Mouse (Mus musculus) natural killer cell, adult 2 months (primary cell): ENCODE measurements around the gene Med13l.

Experiments used
- DNase-seq, 2 experiments: peaks; one replicate each; pipeline ENCODE4 v3.0.0; 2022; ENCODE audit warnings: low spot score in 2 of 2

Gene Med13l

GRCm38 (mm10) chr5:118727336-118727735 lies 166.9 kb downstream of the Med13l start:
- DNase-seq = no peak

DNA sequence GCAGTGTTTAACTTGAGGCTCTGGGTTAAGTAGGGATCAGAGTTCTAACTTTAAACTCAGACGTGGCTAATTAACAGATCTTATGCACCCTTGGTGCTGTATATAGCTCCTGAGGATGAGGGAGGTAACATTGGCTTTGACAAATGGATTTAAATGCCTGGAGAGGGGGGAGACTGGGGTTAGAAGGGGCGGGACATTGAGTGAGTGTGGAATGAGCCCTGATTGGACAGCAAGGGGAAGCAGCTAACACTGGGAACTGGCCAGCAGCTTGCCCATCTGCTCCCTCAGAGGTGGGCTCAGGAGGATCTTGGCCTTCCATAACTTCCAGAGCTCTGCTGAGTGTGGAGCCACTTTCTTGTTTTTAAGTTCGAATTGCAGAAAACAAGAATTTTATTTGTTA lies 171.7 kb downstream of the Med13l start:
- DNase-seq = no peak

GRCm38 (mm10) chr5:118732651-118733050 lies 172.2 kb downstream of the Med13l start:
- DNase-seq = no peak

DNA sequence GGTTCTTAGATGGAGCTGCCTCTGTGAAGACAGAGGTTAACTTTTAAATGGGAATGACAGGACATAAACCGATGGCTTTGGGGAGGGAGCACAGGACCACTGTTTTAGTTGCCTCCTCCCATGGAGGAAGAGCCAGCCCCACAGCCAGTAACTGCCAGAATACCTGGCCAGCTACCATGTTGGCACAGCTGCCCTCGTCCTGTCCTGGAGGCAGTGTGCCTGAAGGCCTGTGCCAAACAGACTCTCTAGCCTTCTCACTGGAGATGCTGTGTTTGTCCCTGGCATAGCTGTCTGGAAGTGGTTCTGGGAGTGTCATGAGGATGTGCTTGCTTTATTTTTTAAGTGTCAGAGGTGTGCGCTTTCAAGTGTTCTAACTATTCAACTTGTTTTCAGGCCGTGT lies 173.1 kb downstream of the Med13l start:
- no peak for DNase-seq

DNA sequence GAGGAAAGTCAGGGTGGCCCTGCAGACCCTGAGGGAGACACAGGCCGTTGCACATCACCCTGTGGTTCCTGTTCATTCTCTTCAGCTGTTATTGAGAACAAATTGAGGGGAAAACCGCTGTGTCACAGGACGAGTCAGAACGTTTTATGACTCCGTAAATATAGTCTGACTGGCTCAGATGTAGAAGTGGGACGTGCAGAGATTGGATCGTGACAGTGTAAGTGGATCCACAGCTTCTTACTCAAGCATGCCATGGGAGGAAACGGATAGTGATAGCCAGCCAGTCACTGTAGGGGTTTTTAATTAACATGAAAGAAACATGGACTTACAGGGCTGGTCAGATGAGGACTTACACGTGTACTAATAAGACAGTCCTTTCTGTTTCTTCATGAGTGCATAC lies 174.0 kb downstream of the Med13l start:
- DNase-seq = no peak

DNA sequence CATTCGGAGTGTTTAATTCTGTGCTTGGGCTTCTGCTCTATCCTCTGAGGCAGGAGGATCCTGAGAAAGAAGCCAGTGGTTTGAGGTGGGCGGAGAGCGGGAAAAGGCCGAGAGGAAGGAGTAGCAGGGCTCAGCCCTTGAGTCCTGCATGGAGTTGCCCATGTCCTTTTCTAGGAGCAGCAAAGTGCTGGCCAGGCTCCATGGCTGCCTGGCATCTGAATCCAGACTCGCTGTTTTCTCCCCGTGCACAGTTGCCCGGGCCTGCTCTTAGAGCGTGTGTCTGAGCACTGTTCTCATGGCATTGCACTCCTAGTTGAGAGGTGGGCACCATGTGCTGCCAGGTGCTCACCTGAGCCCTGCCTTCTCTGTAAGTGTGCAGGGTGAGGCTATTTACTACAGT lies 175.3 kb downstream of the Med13l start:
- DNase-seq = no peak

- DNase-seq = peak; percentile 21 to 54
Measured at GRCm38 (mm10) chr5:118737548-118737947, 177.1 kb downstream of the Med13l start.

- DNase-seq = no peak
Measured at GRCm38 (mm10) chr5:118743067-118743466, 182.6 kb downstream of the Med13l start.

DNA sequence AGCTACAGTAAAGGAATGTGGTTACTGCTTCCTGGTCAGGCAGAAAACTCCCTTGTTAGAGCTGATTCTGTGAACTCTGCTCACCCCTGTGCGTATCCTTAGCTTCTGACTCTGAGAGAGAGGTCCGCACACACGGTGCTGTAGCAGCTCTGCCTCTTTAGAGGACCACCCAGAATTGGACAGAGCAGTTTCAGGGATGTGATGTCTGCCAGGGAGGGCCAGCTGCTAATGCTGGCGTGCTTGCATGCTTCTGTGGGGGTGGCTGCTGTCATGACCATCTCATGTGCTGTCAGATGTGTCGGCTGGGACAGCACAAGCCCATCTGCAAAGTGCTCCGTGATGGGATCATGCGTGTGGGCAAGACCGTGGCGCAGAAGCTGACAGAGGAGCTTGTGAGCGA lies 186.5 kb downstream of the Med13l start:
- no peak for DNase-seq

DNA sequence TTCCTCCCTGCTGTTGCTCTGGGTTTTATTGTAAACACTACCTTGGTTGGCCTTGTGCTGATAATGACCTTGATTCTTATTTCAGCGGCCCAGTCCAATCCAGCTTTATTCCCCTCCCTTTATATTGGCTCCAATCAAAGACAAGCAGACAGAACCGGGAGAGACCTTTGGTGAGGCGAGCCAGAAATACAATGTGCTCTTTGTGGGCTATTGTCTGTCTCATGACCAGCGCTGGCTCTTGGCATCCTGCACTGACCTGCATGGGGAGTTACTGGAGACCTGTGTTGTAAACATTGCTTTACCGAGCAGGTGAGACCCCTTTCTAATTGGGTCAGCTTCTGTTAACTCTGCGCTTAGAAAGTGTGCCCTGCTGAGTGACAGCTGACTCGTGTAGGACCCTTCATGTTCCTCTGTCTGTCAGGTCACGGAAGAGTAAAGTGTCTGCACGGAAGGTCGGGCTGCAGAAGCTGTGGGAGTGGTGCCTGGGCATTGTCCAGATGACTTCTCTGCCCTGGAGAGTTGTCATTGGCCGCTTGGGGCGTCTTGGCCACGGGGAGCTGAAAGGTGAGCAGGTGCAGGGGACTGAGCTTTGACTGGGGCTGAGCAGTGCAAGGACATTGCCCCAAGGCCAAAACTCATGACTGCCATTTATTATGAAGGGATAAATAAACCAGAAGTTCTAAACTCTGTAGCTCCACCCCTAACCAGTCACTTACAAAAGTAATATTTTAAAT lies 191.1 kb downstream of the Med13l start:
- DNase-seq = no peak

- no peak for DNase-seq
Measured at GRCm38 (mm10) chr5:118752868-118753267, 192.4 kb downstream of the Med13l start.

GRCm38 (mm10) chr5:118753471-118754044 lies 193.1 kb downstream of the Med13l start:
- DNase-seq = peak in 1 of 2 experiments; percentile 28

DNA sequence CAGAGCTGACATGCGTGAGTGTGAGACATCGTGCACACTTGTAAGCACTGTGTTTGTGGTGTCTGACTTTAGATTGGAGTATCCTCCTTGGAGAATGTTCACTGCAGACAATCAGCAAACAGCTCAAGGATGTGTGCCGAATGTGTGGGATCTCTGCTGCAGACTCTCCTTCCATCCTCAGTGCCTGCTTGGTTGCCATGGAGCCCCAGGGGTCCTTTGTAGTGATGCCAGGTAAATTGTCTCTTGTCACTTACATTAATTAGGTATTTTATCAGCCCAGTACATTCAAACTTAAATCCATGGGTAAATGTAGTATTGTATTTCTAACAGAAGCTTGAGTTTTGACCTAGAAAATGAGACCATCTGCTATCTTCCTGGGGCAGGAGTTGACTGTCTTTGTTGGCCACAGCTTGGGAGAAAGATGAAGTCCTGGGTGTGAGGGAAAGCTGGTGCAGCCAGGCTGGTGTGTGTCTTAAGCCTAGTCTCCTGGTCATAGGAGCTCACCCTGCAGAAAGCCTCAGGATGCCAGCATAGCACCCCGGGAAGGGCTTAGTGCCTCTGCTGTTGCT lies 193.8 kb downstream of the Med13l start:
- DNase-seq = no peak

DNA sequence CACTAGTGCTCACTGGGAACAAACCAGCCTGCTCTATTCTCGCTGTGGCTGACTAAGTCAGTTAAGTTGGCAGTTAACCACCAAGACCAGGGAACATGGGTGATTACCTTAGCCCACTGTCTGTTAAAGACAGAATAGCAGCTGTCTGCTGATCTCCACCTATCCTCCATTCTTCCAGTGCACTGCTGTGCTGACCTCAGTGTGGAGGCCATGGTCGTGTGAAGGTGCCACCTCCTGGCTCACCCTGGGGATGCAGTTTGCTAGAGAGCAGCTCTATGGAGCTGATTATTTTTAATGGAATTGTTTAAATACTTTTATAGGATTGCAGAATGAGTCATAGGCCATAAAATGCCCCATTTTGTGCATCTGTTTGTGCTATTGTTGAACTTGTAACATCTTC lies 195.6 kb downstream of the Med13l start:
- DNase-seq = no peak

DNA sequence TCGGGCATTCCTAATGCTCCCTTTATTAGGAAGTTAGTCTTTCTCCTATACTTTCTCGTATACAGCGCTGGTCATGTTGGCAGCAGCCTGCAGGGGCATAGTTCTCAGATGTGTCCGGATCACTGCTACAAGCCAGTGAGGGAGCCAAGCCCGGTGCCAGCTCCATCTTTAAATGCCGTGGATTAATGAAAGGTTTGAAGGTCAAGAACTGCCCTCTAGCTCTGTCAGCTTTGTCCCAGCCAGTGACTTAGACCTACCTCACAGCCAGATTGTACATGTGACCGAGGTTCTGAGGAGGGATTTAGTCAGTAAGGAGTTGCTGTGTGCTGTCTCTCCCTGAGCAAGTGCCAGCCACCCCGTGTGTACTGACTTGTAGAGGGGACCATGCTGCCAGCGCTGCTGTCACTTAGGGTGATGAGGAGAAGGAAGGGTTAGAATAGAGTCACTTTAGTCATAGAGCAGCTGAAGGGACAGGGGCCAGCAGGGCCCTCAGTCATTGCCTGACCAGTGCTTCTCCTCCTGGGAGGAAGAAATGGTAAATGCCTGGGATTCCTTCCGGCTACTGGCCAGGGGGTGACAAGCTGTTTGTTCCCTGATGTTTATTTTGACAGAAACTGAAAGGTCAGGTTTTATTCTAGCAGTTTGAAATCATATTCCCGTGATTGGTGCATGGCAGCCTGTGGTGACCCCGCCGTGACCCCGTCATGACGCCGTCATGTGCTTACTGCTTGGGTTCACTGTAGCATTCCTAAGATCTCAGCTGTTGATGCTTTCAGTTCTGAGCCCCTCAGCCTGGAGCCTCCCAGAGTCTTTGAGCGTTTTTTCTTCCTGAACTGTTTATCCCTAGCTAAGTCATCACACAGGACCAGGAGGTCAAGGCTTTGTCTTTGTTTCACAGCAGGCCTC lies 197.2 kb downstream of the Med13l start:
- no peak for DNase-seq

DNA sequence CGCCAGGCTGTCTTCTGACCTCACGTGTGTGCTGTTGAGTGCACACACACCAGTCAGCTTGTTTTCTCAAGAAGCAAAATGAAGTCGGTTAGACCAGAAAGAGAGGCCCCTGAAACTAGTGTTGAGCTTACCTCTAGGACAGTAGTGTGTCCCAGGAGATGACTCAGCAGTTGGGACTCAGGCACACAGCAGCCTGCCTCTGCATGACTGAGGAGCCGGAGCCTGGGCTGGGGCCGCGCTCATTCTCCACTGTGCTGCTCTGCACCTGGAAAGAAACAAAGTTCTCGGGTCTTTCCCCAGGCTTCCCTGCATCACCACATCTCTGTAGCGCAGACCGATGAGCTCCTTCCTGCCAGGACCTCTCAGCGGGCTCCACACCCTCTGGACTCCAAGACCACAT lies 200.5 kb downstream of the Med13l start:
- DNase-seq = no peak

DNA sequence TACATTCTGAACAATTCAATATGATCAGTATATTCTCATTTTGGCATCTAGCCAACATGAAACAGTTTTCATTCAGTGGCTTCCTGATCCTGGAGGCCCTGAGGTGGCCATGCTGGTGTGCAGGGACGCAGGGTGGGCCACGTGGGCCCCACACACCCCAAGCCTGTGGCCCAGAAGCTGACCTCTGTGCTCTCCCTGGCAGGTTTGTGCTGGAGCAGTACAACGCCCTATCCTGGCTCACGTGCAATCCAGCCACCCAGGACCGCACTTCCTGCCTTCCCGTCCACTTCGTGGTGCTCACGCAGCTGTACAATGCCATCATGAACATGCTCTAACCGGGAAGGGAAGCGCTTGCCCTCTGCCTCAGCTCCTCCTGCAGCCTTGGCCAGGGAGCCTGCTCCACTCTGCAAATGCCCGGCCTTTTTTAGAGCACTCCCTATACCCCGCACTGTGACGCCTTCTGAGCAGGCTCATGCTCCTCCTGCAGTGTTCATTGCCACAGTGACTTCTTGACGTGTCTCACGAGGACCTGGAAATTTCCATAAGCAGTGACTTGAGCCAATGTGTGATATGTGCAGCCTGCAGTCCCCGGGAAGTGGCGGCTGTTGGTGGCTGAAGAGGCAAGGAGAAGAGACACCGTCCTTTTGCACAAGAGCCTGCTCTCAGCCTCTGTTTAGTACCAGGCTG lies 202.2 kb downstream of the Med13l start:
- no peak for DNase-seq

GRCm38 (mm10) chr5:118763353-118763752 lies 202.9 kb downstream of the Med13l start:
- DNase-seq = no peak

DNA sequence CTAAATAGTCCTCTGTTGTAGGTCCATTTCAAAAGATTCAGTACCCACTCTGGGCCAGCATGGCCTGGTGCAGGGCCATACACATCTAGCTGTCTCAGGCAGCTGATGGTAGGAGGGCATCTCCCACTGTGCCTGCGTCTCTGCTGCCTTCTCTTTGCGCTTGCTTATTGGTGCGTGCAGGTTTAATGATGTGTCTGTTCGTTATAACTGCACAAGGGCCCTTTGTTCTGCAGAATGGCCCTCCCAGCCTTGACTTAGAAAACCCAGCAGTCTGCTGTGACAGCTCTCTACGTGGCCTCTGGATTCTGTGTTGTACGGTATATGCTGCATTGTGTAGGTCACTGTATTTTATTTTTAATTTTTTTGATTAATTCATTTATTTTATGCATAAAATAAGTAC lies 208.7 kb downstream of the Med13l start:
- no peak for DNase-seq

DNA sequence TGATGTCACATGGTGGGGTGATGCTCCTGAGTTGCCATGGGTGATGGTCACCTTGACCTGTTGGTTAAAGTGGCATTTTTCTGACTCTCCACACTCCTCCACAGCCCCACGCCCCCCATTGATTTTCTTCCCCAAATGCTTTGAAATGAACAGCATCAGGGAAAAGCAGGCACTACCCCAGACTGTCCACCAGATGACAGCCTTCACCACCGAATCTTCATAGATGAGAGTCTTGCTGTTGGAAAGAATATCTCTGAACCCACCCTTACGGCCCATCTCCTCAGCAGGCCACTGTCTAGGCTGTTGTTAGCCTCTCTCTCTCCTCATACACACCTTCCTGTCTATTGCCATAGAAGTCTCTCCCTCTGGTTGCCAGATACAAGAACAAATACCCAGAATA lies 213.4 kb downstream of the Med13l start:
- peak in 1 of 2 experiments; percentile 21 for DNase-seq

DNA sequence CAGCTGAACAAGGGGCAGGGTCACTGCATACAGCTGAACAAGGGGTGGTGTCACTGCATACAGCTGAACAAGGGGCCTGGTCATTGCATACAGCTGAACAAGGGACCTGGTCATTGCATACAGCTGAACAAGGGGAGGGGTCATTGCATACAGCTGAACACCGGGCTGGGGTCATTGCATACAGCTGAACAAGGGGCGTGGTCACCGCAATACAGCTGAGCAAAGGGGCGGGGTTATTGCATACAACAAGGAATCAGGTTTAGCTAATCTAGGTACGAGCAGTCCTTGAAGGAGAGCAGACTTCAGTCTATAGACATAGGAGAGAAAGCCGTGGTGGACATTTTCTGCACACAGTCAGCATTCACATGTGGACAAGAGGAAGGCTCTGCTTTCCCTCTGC lies 215.9 kb downstream of the Med13l start:
- DNase-seq = no peak

GRCm38 (mm10) chr5:118781598-118781997 lies 221.1 kb downstream of the Med13l start:
- DNase-seq = peak; percentile 32 to 51
